Mouse (Mus musculus): ENCODE measurements around the gene Ash1l. TPM values are rescaled to one million over a fixed set of nuclear protein-coding genes. Genes with fewer than 3 reads are reported as not detected.

Ash1l gene
- 70.2 TPM for polyA plus RNA-seq (2014; fragmentation: Illumina TruSeq; extraction: RNeasy Lipid Tissue Mini Kit (QIAGEN cat#74804))

GRCm38 (mm10) chr3:88950576-88951326, at the start of gene Ash1l, which contains the start of gene Dap3:
Gene Ash1l (plus strand): TSS chr3:88950622.
Gene Dap3 (minus strand): TSS chr3:88951181.

DNA sequence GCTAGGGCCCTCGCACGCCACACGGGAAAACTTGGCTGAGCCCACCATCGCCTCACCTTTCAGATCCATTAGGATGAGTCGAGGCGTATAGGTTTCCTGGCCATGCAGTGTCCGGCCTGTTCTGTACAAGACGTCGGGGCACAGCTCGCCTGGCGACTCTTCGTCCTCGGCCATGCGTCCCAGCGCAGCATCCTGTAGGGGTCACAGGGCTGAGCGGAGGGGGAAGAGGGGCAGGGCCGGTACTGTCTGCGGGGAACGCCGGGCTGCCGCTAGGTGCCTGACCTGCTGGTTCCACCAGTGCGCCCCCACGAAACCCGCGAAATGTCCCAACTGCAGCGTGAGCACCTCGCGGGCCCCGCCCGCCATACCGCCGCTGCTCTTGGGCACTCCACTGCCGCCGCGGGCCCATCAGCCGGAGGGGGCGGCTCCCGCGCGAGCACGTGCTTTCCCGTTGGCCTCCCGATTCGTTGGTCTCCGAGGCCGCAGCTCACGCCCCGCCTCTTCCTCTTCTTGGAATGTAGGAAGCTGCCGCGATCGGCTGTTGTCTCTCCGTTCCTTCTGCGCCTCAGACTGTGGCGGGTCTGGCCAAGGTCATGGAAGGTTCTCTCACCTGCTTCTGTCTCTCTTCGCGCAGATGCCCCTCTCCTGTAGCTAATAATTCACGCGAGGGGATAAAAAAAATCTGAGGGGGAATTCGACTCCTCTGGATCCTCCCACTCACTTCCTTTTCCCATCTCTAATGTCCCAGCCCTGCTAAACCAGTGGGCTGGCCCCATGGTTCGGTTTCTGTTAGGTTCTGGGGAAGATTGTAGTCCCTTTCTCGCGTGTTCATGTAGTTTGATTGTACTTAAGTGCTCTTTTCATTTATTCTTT, 36.7 kb upstream of the Ash1l start, which contains the start of gene Msto1:
TSS of gene Msto1 (minus strand) at position 489 of the 873 bp plus-strand sequence.

GRCm38 (mm10) chr3:89093175-89093574, 142.8 kb downstream of the Ash1l start, which contains the start of gene Rusc1:
Gene Rusc1 (minus strand): TSS chr3:89093311.

GRCm38 (mm10) chr3:89100811-89101210, 150.4 kb downstream of the Ash1l start, which contains the start of gene Gm43738:
Gene Gm43738 (minus strand): TSS chr3:89101099.

DNA sequence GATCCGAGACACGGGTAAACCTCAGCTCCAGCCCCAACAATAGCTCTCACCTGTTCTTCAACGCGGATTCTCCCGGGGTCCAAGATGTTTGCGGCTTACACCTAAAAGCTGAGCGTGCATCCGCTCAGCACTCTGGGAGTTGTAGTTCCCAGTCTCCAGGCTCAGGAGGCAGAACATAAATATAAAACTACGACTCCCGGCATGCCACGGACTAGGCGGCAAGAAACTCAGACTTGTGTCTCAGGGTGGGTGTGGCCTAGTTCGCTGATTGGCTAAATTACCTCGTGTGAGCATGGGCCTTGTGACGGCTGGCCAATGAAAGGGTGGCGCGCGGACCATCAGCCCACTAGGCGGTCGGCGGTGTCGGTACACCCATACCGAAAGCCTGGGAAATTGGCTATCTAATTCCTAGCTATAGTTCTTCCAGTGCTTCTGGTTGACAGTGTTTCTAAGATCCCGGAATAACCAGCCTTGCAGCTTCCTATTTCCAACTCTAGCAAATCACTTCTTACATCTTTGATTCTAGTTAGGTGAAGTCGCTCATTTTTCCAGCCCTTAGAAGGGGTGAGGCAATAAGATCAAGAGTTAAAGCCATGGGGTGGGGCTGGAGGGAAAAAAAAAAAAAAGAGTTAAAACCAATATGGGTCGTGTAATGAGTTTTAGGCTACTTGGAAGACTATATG, 151.5 kb downstream of the Ash1l start, which contains the start of gene Fdps:
TSS of gene Fdps (minus strand) at position 148 of the 683 bp plus-strand sequence.

Other genes starting within 250 kb of the Ash1l start
- gene Rit1, start 233.8 kb upstream of the Ash1l start, polyA plus RNA-seq (2014; fragmentation: Illumina TruSeq; extraction: RNeasy Lipid Tissue Mini Kit (QIAGEN cat#74804)): 11.4 TPM
- gene Syt11, start 175.5 kb upstream of the Ash1l start, polyA plus RNA-seq (2014; fragmentation: Illumina TruSeq; extraction: RNeasy Lipid Tissue Mini Kit (QIAGEN cat#74804)): 19.6 TPM
- gene Gon4l, start 115.4 kb upstream of the Ash1l start, polyA plus RNA-seq (2014; fragmentation: Illumina TruSeq; extraction: RNeasy Lipid Tissue Mini Kit (QIAGEN cat#74804)): 16.3 TPM
- 1.0 TPM for gene Msto1, start 36.6 kb upstream of the Ash1l start, polyA plus RNA-seq (2014; fragmentation: Illumina TruSeq; extraction: RNeasy Lipid Tissue Mini Kit (QIAGEN cat#74804))
- gene Dap3, start 559 bp downstream of the Ash1l start, polyA plus RNA-seq (2014; fragmentation: Illumina TruSeq; extraction: RNeasy Lipid Tissue Mini Kit (QIAGEN cat#74804)): 97.1 TPM
- gene Rusc1, start 142.7 kb downstream of the Ash1l start, polyA plus RNA-seq (2014; fragmentation: Illumina TruSeq; extraction: RNeasy Lipid Tissue Mini Kit (QIAGEN cat#74804)): 4.6 TPM
- not detected for gene Gm43738, start 150.5 kb downstream of the Ash1l start, polyA plus RNA-seq (2014; fragmentation: Illumina TruSeq; extraction: RNeasy Lipid Tissue Mini Kit (QIAGEN cat#74804))
- gene Fdps, start 151.3 kb downstream of the Ash1l start, polyA plus RNA-seq (2014; fragmentation: Illumina TruSeq; extraction: RNeasy Lipid Tissue Mini Kit (QIAGEN cat#74804)): 19.0 TPM
- 0.48 TPM for gene Pklr, start 185.5 kb downstream of the Ash1l start, polyA plus RNA-seq (2014; fragmentation: Illumina TruSeq; extraction: RNeasy Lipid Tissue Mini Kit (QIAGEN cat#74804))
- not detected for gene Hcn3, start 209.6 kb downstream of the Ash1l start, polyA plus RNA-seq (2014; fragmentation: Illumina TruSeq; extraction: RNeasy Lipid Tissue Mini Kit (QIAGEN cat#74804))
- gene Clk2, start 214.2 kb downstream of the Ash1l start, polyA plus RNA-seq (2014; fragmentation: Illumina TruSeq; extraction: RNeasy Lipid Tissue Mini Kit (QIAGEN cat#74804)): 13.0 TPM
- 10.0 TPM for gene Scamp3, start 226.9 kb downstream of the Ash1l start, polyA plus RNA-seq (2014; fragmentation: Illumina TruSeq; extraction: RNeasy Lipid Tissue Mini Kit (QIAGEN cat#74804))
- gene Fam189b, start 232.5 kb downstream of the Ash1l start, polyA plus RNA-seq (2014; fragmentation: Illumina TruSeq; extraction: RNeasy Lipid Tissue Mini Kit (QIAGEN cat#74804)): 0.48 TPM